Mouse (Mus musculus): ENCODE results near the gene Nenf. TPM values are rescaled to one million over a fixed set of nuclear protein-coding genes. Genes with fewer than 3 reads are reported as not detected.

Nenf gene
- polyA plus RNA-seq, 1 experiment from 2014 or later = 98.5 TPM

GRCm38 (mm10) chr1:191276181-191276580, 41.8 kb downstream of the Nenf start:
- Histone ChIP-seq H3K9ac (no peak overlapping the region), H3K27ac (no peak overlapping the region), H3K4me2 (no peak overlapping the region), H3K4me1 (peaks cover 2% of the 10 kb centered on the region), H3K27me3 (no peaks in the 10 kb centered on the region), H3K9me3 (replicated peaks) (no peaks in the 10 kb centered on the region), H3K4me3 (replicated peaks) (no peak overlapping the region), H3K36me3 (no peaks in the 10 kb centered on the region)
- ATAC-seq (replicated peaks; ENCODE audit: low FRiP score) = no peak
- WGBS = 95% methylated on average over 7 of the region's 7 CpGs

- Histone ChIP-seq H3K27ac (no peak overlapping the region), H3K4me1 (no peaks in the 10 kb centered on the region), H3K9me3 (replicated peaks) (no peaks in the 10 kb centered on the region), H3K4me3 (replicated peaks) (no peak overlapping the region), H3K9ac (no peak overlapping the region), H3K4me2 (peak overlapping the region; percentile 21; the same call in 1 of the 2 replicates), H3K36me3 (no peaks in the 10 kb centered on the region), H3K27me3 (no peaks in the 10 kb centered on the region)
- ATAC-seq (replicated peaks; ENCODE audit: low FRiP score) = peak; percentile 46; the same call in 1 of the 2 replicates
- WGBS = 10% methylated on average over 12 of the region's 12 CpGs
Observed at GRCm38 (mm10) chr1:191275527-191275926, 42.5 kb downstream of the Nenf start.

GRCm38 (mm10) chr1:191272660-191273059, 45.3 kb downstream of the Nenf start:
- no peak overlapping the region for H3K27ac ChIP-seq
- H3K4me1 ChIP-seq = peaks cover 14% of the 10 kb centered on the region
- ATAC-seq (replicated peaks; ENCODE audit: low FRiP score) = no peak
- 74% methylated on average over 3 of the region's 3 CpGs for WGBS
- no peak overlapping the region for H3K4me2 ChIP-seq
- H3K36me3 ChIP-seq = no peaks in the 10 kb centered on the region
- H3K4me3 ChIP-seq (replicated peaks) = no peak overlapping the region
- no peaks in the 10 kb centered on the region for H3K9me3 ChIP-seq (replicated peaks)
- H3K27me3 ChIP-seq = no peaks in the 10 kb centered on the region
- H3K9ac ChIP-seq = no peak overlapping the region

- no peaks in the 10 kb centered on the region for H3K27me3 ChIP-seq
- no peak overlapping the region for H3K4me2 ChIP-seq
- ATAC-seq (replicated peaks; ENCODE audit: low FRiP score) = no peak
- no peaks in the 10 kb centered on the region for H3K36me3 ChIP-seq
- H3K9me3 ChIP-seq (replicated peaks) = no peaks in the 10 kb centered on the region
- H3K4me1 ChIP-seq = peaks cover 29% of the 10 kb centered on the region
- no peak overlapping the region for H3K4me3 ChIP-seq (replicated peaks)
- WGBS = 55% methylated on average over 8 of the region's 8 CpGs
- H3K27ac ChIP-seq = no peak overlapping the region
- no peak overlapping the region for H3K9ac ChIP-seq
Observed at GRCm38 (mm10) chr1:191269648-191269952, 48.4 kb downstream of the Nenf start.

- no peak overlapping the region for H3K27ac ChIP-seq
- 63% methylated on average over 5 of the region's 5 CpGs for WGBS
Observed at GRCm38 (mm10) chr1:191268797-191269647, 49.0 kb downstream of the Nenf start.

GRCm38 (mm10) chr1:191267856-191268255, 50.1 kb downstream of the Nenf start:
- WGBS = 21% methylated on average over 5 of the region's 5 CpGs
- peak; percentile 69 for ATAC-seq (replicated peaks; ENCODE audit: low FRiP score)
- H3K4me2 ChIP-seq = no peak overlapping the region
- H3K4me1 ChIP-seq = peaks cover 29% of the 10 kb centered on the region
- no peak overlapping the region for H3K4me3 ChIP-seq (replicated peaks)
- H3K27me3 ChIP-seq = no peaks in the 10 kb centered on the region
- peak overlapping the region; percentile 51; the same call in 1 of the 2 replicates for H3K27ac ChIP-seq
- H3K36me3 ChIP-seq = no peaks in the 10 kb centered on the region
- no peaks in the 10 kb centered on the region for H3K9me3 ChIP-seq (replicated peaks)
- no peak overlapping the region for H3K9ac ChIP-seq

More at GRCm38 (mm10) chr1:191268797-191269647, 49.0 kb downstream of the Nenf start:
- no peak for ATAC-seq (replicated peaks; ENCODE audit: low FRiP score)
- H3K36me3 ChIP-seq = no peaks in the 10 kb centered on the region
- no peaks in the 10 kb centered on the region for H3K9me3 ChIP-seq (replicated peaks)
- H3K4me1 ChIP-seq = peaks cover 29% of the 10 kb centered on the region
- no peak overlapping the region for H3K4me3 ChIP-seq (replicated peaks)
- H3K9ac ChIP-seq = no peak overlapping the region
- H3K4me2 ChIP-seq = no peak overlapping the region
- no peaks in the 10 kb centered on the region for H3K27me3 ChIP-seq

GRCm38 (mm10) chr1:191267162-191267561, 50.8 kb downstream of the Nenf start:
- H3K9ac ChIP-seq = no peak overlapping the region
- no peaks in the 10 kb centered on the region for H3K9me3 ChIP-seq (replicated peaks)
- peaks cover 29% of the 10 kb centered on the region for H3K4me1 ChIP-seq
- no peaks in the 10 kb centered on the region for H3K27me3 ChIP-seq
- no peaks in the 10 kb centered on the region for H3K36me3 ChIP-seq
- no peak overlapping the region for H3K4me2 ChIP-seq
- H3K27ac ChIP-seq = peak overlapping the region; percentile 51; the same call in 1 of the 2 replicates
- 90% methylated on average over 5 of the region's 5 CpGs for WGBS
- ATAC-seq (replicated peaks; ENCODE audit: low FRiP score) = no peak
- no peak overlapping the region for H3K4me3 ChIP-seq (replicated peaks)

GRCm38 (mm10) chr1:191263471-191263870, 54.5 kb downstream of the Nenf start:
- H3K4me3 ChIP-seq (replicated peaks) = no peak overlapping the region
- no peaks in the 10 kb centered on the region for H3K9me3 ChIP-seq (replicated peaks)
- ATAC-seq (replicated peaks; ENCODE audit: low FRiP score) = no peak
- no peak overlapping the region for H3K9ac ChIP-seq
- WGBS = 84% methylated on average over 5 of the region's 5 CpGs
- H3K4me2 ChIP-seq = no peak overlapping the region
- no peaks in the 10 kb centered on the region for H3K27me3 ChIP-seq
- no peak overlapping the region for H3K27ac ChIP-seq
- peaks cover 37% of the 10 kb centered on the region for H3K4me1 ChIP-seq
- H3K36me3 ChIP-seq = no peaks in the 10 kb centered on the region

- H3K4me3 ChIP-seq (replicated peaks) = no peak overlapping the region
- no peaks in the 10 kb centered on the region for H3K36me3 ChIP-seq
- H3K4me1 ChIP-seq = peaks cover 33% of the 10 kb centered on the region
- ATAC-seq (replicated peaks; ENCODE audit: low FRiP score) = peak; percentile 30; the same call in 1 of the 2 replicates
- H3K4me2 ChIP-seq = no peak overlapping the region
- no peaks in the 10 kb centered on the region for H3K9me3 ChIP-seq (replicated peaks)
- peak overlapping the region; percentile 58; the same call in 1 of the 2 replicates for H3K27ac ChIP-seq
- WGBS = 29% methylated on average over 6 of the region's 6 CpGs
- no peaks in the 10 kb centered on the region for H3K27me3 ChIP-seq
- no peak overlapping the region for H3K9ac ChIP-seq
Observed at GRCm38 (mm10) chr1:191261861-191262260, 56.1 kb downstream of the Nenf start.

- no peak overlapping the region for H3K27ac ChIP-seq
- no peak for ATAC-seq (replicated peaks; ENCODE audit: low FRiP score)
- no peaks in the 10 kb centered on the region for H3K9me3 ChIP-seq (replicated peaks)
Observed at GRCm38 (mm10) chr1:191259661-191260060, 58.3 kb downstream of the Nenf start.

GRCm38 (mm10) chr1:191259121-191259520, 58.9 kb downstream of the Nenf start:
- H3K4me1 ChIP-seq = peaks cover 40% of the 10 kb centered on the region
- 21% methylated on average over 7 of the region's 7 CpGs for WGBS
- no peaks in the 10 kb centered on the region for H3K36me3 ChIP-seq
- no peaks in the 10 kb centered on the region for H3K9me3 ChIP-seq (replicated peaks)
- H3K4me2 ChIP-seq = peak overlapping the region; percentile 23
- no peak overlapping the region for H3K4me3 ChIP-seq (replicated peaks)
- ATAC-seq (replicated peaks; ENCODE audit: low FRiP score) = no peak
- H3K27me3 ChIP-seq = no peaks in the 10 kb centered on the region
- 0 out of 2 replicates have a peak overlapping the region, but pooled peaks have one; percentile 27 for H3K27ac ChIP-seq
- no peak overlapping the region for H3K9ac ChIP-seq

More at GRCm38 (mm10) chr1:191259661-191260060, 58.3 kb downstream of the Nenf start:
- 51% methylated on average over 5 of the region's 5 CpGs for WGBS
- Histone ChIP-seq H3K4me2 (no peak overlapping the region), H3K27me3 (no peaks in the 10 kb centered on the region), H3K4me1 (peaks cover 35% of the 10 kb centered on the region), H3K36me3 (no peaks in the 10 kb centered on the region), H3K4me3 (replicated peaks) (no peak overlapping the region), H3K9ac (no peak overlapping the region)

GRCm38 (mm10) chr1:191258521-191258920, 59.5 kb downstream of the Nenf start:
- H3K4me2 ChIP-seq = no peak overlapping the region

More at GRCm38 (mm10) chr1:191258521-191258920, 59.5 kb downstream of the Nenf start:
- ATAC-seq (replicated peaks; ENCODE audit: low FRiP score) = no peak
- Histone ChIP-seq H3K27me3 (no peaks in the 10 kb centered on the region), H3K27ac (peak overlapping the region; percentile 27; the same call in 1 of the 2 replicates), H3K9ac (no peak overlapping the region), H3K4me3 (replicated peaks) (no peak overlapping the region), H3K4me1 (peaks cover 40% of the 10 kb centered on the region), H3K36me3 (no peaks in the 10 kb centered on the region), H3K9me3 (replicated peaks) (no peaks in the 10 kb centered on the region)
- WGBS = 62% methylated on average over 3 of the region's 3 CpGs
